Mouse (Mus musculus) forebrain, embryonic 13.5 days (tissue): ENCODE measurements at regions not wholly inside any gene's neighbourhood (a gene's known extent, or its start where the extent isn't known, plus 50 kb on each side); places are given as distances from the start of the nearest gene placed in this dataset.

ENCODE experiments used
- ATAC-seq: fragments of 200-750 bp; cut with Nextera tagmentation; 2 replicates; pipeline ENCODE4 v1.8.0; 2017
- H3K27ac ChIP-seq: fragments of 300-500 bp; sonication (generic); 2 replicates; pipeline ENCODE4 v1.5.1; 2015; ENCODE audit warnings: inconsistent platforms, mild to moderate bottlenecking, moderate library complexity
- H3K27me3 ChIP-seq: fragments of 300-500 bp; sonication (generic); 2 replicates; pipeline ENCODE4 v1.6.1; 2015; ENCODE audit warnings: mild to moderate bottlenecking, inconsistent platforms
- H3K36me3 ChIP-seq: fragments of 300-500 bp; sonication (generic); 2 replicates; pipeline ENCODE4 v1.6.1; 2015; ENCODE audit warnings: mild to moderate bottlenecking, inconsistent platforms; ENCODE audit not compliant: poor library complexity, severe bottlenecking
- H3K4me1 ChIP-seq: fragments of 300-500 bp; sonication (generic); 2 replicates; pipeline ENCODE4 v1.6.1; 2015; ENCODE audit warnings: inconsistent platforms
- H3K4me2 ChIP-seq: fragments of 300-500 bp; sonication (generic); 2 replicates; pipeline ENCODE4 v1.6.1; 2015; ENCODE audit warnings: inconsistent platforms, mild to moderate bottlenecking, moderate library complexity
- H3K4me3 ChIP-seq: fragments of 300-500 bp; sonication (generic); 2 replicates; pipeline ENCODE4 v1.5.1; 2015; ENCODE audit warnings: mild to moderate bottlenecking, inconsistent platforms
- H3K9ac ChIP-seq: fragments of 300-500 bp; sonication (generic); 2 replicates; pipeline ENCODE4 v1.6.1; 2015; ENCODE audit warnings: mild to moderate bottlenecking, inconsistent platforms
- H3K9me3 ChIP-seq: fragments of 300-500 bp; sonication (generic); replicated peaks from 2 replicates; pipeline ENCODE4 v1.6.1; 2016; ENCODE audit warnings: inconsistent platforms
- WGBS: fragments of 180-500 bp; shearing (Covaris S2); methylation state at CpG from one replicate; pipeline ENCODE4 v1.1.7; 2015; 5-methylcytosine and 5-hydroxymethylcytosine counted together

DNA sequence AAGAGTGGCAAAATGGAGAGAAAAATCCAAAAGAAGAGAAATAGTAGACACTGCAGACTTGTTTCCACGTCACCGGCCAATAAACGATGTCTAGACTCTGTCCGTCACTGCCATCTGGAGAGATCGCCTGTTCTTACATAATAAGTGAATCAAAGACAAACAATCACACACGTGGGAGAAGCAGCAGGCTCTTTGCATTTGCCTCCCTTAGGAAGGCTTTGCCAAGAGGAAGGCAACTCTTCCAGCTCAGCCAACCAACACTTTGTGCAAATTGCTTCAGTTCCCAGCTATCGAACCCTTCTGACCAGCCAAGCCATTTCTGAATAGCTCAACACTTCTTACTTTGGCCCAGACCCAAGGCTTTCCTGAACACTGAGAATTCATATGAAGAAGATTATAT lies 432.8 kb downstream of the 1700129C05Rik start:
- H3K4me1 ChIP-seq, result no peaks in the 10 kb centered on the region
- peak; percentile 36; the same call in 1 of the 2 replicates for ATAC-seq
- no peaks in the 10 kb centered on the region for H3K27me3 ChIP-seq
- WGBS, result 72% methylated on average over 7 of the region's 7 CpGs
- H3K36me3 ChIP-seq, result no peaks in the 10 kb centered on the region
- H3K9ac ChIP-seq, result no peak overlapping the region
- H3K4me3 ChIP-seq, result no peak overlapping the region
- no peak overlapping the region for H3K27ac ChIP-seq
- H3K4me2 ChIP-seq, result no peak overlapping the region
- H3K9me3 ChIP-seq, result no peaks in the 10 kb centered on the region

DNA sequence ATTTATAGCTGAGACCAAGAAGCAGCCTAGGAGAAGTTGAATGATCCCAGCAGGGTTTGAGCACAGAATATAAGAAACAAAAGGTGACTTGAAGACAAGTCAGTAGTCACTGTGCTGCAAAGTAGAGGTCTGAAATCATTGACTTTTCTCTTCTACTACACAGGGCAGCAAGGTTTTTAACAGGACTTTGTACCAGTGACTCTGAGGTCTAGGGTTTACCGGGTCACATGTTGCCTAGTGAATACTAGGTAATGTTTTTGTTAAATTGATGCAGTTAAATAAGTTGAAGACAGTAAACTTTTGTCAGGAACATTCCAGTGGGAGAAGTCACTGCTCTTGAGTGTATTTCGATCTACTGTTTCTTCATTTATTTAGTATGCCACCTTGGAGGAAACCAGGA lies 433.4 kb downstream of the 1700129C05Rik start:
- Histone ChIP-seq H3K9ac (no peak overlapping the region), H3K36me3 (no peaks in the 10 kb centered on the region), H3K27me3 (no peaks in the 10 kb centered on the region), H3K27ac (no peak overlapping the region), H3K9me3 (no peaks in the 10 kb centered on the region), H3K4me3 (no peak overlapping the region), H3K4me2 (no peak overlapping the region), H3K4me1 (no peaks in the 10 kb centered on the region)
- ATAC-seq, result no peak
- 96% methylated on average over 2 of the region's 2 CpGs for WGBS

DNA sequence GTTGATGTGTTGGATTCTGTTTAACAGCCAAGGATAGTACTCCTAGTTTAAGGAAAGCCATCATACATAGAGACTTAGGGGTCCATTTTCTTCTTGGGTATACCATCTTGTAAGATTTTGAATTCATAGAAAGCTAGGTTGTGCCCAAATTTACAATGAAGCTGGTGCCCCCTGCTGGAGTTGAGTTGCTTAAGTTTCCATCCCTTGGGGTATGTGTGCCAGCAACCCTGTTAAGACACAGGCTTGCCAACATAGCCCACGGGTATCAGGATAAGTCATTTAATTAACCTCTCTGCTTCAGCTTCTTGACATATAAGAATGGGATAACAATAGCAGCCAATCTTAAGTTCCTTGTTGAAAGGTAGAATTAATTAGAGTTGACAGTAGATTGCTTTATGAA lies 440.9 kb downstream of the 1700129C05Rik start:
- no peak for ATAC-seq
- 19% methylated on average over 1 of the region's 1 CpGs for WGBS

DNA sequence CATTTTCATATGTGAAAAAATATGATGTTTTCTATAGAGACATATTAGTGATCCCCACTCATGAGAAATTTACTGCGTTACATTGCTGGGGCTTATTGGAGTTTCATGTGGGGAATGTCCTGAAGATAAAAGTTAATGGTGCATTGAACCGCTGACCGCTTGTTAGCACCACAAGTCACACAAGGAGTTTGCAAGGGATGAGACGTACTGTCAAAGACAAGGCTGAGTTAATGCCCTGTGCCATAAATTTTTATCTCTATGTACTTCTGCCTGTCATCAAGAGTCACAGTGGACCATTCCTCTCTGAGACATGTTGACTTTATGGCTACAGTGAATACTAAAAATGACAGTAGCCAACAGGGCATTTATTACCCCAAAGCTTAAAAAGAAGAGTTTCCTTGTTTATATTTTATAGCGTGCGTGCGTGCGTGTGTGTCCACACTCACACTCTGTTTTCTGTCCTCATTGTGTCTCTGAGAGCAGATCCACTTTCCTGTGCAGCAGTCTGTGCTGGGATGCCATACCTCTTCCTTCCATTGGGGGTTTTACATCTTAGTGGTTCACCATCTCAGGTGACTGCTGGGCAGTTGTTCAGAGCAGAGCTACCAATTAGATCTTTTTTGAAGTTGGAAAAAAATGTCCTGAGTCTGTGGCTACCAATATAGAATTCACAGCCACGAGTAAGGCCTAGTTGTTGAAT lies 451.4 kb downstream of the 1700129C05Rik start:
- H3K9me3 ChIP-seq, result no peaks in the 10 kb centered on the region
- H3K4me2 ChIP-seq, result no peak overlapping the region
- H3K4me3 ChIP-seq, result no peak overlapping the region
- H3K9ac ChIP-seq, result no peak overlapping the region
- H3K27ac ChIP-seq, result no peak overlapping the region
- no peaks in the 10 kb centered on the region for H3K27me3 ChIP-seq
- WGBS, result 94% methylated on average over 9 of the region's 9 CpGs
- no peaks in the 10 kb centered on the region for H3K36me3 ChIP-seq
- ATAC-seq, result no peak
- H3K4me1 ChIP-seq, result no peaks in the 10 kb centered on the region

More for the DNA sequence above, 440.9 kb downstream of the 1700129C05Rik start:
- H3K9me3 ChIP-seq, result no peaks in the 10 kb centered on the region
- H3K27me3 ChIP-seq, result no peaks in the 10 kb centered on the region
- H3K9ac ChIP-seq, result no peak overlapping the region
- H3K4me2 ChIP-seq, result no peak overlapping the region
- H3K27ac ChIP-seq, result no peak overlapping the region
- H3K4me3 ChIP-seq, result no peak overlapping the region
- no peaks in the 10 kb centered on the region for H3K4me1 ChIP-seq
- H3K36me3 ChIP-seq, result no peaks in the 10 kb centered on the region

DNA sequence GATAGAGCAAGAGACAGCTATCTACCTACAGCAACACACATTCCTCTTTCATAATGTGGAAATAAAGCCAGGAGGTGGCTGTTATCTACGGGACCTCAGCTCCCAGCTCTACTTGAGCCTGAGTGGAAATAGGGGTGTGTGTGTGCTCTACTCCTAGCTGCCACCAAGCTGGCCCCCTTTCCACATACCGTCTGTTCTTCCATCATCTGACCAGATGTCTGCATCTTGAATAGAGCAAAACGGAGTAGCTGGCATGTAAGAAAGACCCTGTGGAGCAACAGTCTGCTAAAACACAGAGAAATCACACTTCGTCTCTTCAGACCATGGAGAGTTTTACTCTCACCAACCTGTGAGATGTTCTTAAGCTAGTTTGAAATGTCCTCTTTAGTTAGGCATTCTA lies 454.9 kb downstream of the 1700129C05Rik start:
- Histone ChIP-seq H3K9ac (no peak overlapping the region), H3K27me3 (no peaks in the 10 kb centered on the region), H3K27ac (no peak overlapping the region), H3K4me1 (no peaks in the 10 kb centered on the region), H3K4me2 (no peak overlapping the region), H3K9me3 (no peaks in the 10 kb centered on the region), H3K4me3 (no peak overlapping the region), H3K36me3 (no peaks in the 10 kb centered on the region)
- 82% methylated on average over 4 of the region's 4 CpGs for WGBS
- no peak for ATAC-seq

DNA sequence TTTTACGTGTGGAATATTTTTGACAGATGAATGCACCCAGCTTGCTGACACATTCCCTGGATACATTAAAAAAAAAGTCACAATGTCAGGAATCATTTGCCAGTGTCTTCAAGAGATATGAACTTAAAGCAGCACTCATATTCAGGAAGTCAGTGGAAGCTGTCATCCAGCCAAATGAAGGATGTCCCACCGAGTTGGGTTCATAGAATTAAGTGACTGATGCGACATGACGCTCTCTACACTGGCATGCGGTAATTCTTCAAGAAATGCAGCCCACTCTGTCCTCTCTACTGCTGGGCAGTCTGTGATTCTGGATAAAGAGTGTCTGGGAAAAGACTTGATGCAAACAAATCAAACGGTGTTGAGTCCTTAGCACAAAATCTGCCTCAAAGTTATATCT lies 463.9 kb downstream of the 1700129C05Rik start:
- Histone ChIP-seq H3K4me2 (no peak overlapping the region), H3K36me3 (no peaks in the 10 kb centered on the region), H3K27ac (no peak overlapping the region), H3K4me3 (no peak overlapping the region), H3K9me3 (no peaks in the 10 kb centered on the region), H3K9ac (no peak overlapping the region), H3K4me1 (no peaks in the 10 kb centered on the region), H3K27me3 (no peaks in the 10 kb centered on the region)
- no peak for ATAC-seq
- whole genome bisulfite sequencing, result 88% methylated on average over 6 of the region's 6 CpGs

DNA sequence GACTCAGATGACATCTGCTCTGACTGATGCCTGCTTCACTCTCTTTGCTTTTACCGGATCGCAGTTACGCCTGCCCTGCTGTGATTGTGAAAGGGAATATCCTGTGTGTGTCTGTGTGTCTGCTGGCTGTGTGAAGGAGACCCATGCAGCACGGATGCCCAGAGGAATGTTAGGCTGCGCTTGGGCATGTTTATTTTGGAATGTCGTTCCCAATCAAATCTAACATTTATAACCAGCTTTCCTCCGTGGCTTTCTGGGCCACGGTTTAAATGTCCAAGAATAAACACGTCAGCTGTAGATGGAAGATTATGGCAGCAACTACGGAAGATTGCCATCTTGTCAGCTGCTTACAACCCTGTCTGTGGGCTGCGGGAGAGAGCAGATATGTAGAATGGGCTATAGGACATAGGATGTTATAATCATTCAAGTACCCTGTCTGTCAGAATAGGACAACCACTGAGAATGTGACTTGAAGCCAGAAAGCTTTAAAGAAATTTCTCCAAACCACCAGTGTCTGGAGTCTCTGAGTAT lies 464.5 kb downstream of the 1700129C05Rik start:
- no peak overlapping the region for H3K4me3 ChIP-seq
- 84% methylated on average over 11 of the region's 11 CpGs for WGBS
- no peaks in the 10 kb centered on the region for H3K36me3 ChIP-seq
- H3K27me3 ChIP-seq, result no peaks in the 10 kb centered on the region
- H3K4me1 ChIP-seq, result no peaks in the 10 kb centered on the region
- H3K9me3 ChIP-seq, result no peaks in the 10 kb centered on the region
- no peak overlapping the region for H3K4me2 ChIP-seq
- ATAC-seq, result no peak
- no peak overlapping the region for H3K27ac ChIP-seq
- H3K9ac ChIP-seq, result no peak overlapping the region

DNA sequence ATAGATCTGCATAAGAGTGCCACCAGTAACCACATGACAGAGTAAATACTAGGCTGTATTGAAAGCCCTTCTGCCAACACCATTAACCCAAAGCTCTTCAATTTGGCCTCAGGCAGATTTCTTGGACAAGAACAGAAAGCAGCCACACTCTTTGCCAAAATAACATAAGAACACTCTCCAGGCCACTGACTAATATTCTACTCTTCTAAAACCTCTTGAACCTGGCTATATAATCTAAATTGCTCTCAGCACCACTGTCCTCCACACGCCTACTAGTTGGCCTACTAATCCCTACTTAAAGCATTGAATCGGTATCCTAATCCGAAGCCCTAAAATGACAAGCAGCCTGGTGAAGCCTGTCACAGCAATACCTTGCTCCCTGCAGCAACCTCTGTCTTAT lies 467.5 kb downstream of the 1700129C05Rik start:
- Histone ChIP-seq H3K36me3 (no peaks in the 10 kb centered on the region), H3K4me3 (no peak overlapping the region), H3K4me1 (no peaks in the 10 kb centered on the region), H3K9me3 (no peaks in the 10 kb centered on the region), H3K27ac (no peak overlapping the region), H3K4me2 (no peak overlapping the region), H3K27me3 (no peaks in the 10 kb centered on the region), H3K9ac (no peak overlapping the region)
- 60% methylated on average over 3 of the region's 3 CpGs for WGBS
- no peak for ATAC-seq

DNA sequence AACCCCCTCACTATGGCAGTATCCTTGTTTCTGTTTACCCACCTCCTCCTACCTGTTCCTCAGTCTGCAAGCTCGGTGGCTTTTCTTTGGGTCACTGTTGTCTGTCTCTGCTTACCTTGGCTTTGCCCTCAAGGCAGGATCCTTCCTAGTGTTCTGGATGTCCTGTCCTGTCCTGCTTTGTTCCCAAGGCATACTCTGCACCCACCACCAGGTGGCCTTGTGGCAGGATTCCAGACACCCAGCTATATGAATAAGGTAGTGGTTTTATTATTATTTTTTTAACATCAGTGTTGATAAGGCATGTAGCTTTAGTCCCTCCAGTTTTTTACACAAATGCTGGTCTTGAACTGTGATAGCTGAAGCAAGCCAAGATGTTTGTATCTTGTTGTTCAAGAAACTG lies 478.7 kb downstream of the 1700129C05Rik start:
- Histone ChIP-seq H3K4me3 (no peak overlapping the region), H3K9ac (no peak overlapping the region), H3K27me3 (no peaks in the 10 kb centered on the region), H3K36me3 (no peaks in the 10 kb centered on the region), H3K4me2 (no peak overlapping the region), H3K27ac (no peak overlapping the region), H3K4me1 (peaks cover 9% of the 10 kb centered on the region; the same call in 1 of the 2 replicates), H3K9me3 (no peaks in the 10 kb centered on the region)
- ATAC-seq, result no peak
- 52% methylated on average over 1 of the region's 1 CpGs for WGBS

DNA sequence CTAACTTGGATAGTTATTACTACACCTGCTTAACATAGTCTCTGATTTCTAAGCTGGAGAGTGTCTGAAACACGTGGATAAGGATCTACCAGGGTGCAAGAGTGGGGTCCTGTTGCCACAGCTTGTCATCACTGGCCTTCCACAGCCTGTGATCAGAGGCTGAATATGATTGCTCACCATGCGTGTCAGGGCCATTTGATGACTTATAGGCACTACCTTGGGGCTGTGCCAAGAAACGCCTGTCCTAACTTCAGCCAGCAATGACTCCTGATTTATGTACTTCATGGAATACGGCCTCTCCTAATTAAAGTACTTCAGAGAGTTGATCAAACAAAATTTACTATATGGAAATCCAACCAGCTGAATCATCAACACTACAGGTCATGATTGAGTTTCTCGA lies 480.1 kb downstream of the 1700129C05Rik start:
- WGBS, result 88% methylated on average over 5 of the region's 5 CpGs
- no peak overlapping the region for H3K4me2 ChIP-seq
- no peak for ATAC-seq
- H3K27me3 ChIP-seq, result no peaks in the 10 kb centered on the region
- no peak overlapping the region for H3K27ac ChIP-seq
- H3K4me1 ChIP-seq, result peaks cover 9% of the 10 kb centered on the region; the same call in 1 of the 2 replicates
- no peaks in the 10 kb centered on the region for H3K9me3 ChIP-seq
- H3K4me3 ChIP-seq, result no peak overlapping the region
- no peak overlapping the region for H3K9ac ChIP-seq
- H3K36me3 ChIP-seq, result no peaks in the 10 kb centered on the region

DNA sequence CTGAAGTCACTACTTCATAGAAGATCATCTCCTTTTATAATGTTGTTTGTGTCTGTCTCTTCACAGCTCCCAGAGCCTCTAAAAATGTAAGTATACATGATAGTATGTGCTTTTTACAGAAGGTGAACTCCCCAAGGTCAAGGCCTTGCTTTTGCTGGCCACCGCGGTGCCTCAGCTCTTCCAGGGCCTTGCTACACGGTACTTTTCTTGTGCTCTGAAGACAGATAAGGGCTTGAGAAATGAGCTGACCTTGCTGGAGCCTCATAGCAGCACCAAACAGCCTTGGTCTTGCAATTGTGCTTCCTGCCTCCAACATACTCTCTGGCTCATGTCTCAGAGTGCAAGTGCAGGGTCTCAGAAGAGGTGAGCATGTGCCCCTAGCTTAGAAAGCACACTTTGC lies 481.3 kb downstream of the 1700129C05Rik start:
- no peaks in the 10 kb centered on the region for H3K9me3 ChIP-seq
- H3K4me3 ChIP-seq, result no peak overlapping the region
- H3K36me3 ChIP-seq, result no peaks in the 10 kb centered on the region
- no peak for ATAC-seq
- H3K4me2 ChIP-seq, result no peak overlapping the region
- H3K27me3 ChIP-seq, result no peaks in the 10 kb centered on the region
- WGBS, result 85% methylated on average over 3 of the region's 3 CpGs
- H3K4me1 ChIP-seq, result peaks cover 17% of the 10 kb centered on the region
- no peak overlapping the region for H3K9ac ChIP-seq
- no peak overlapping the region for H3K27ac ChIP-seq

DNA sequence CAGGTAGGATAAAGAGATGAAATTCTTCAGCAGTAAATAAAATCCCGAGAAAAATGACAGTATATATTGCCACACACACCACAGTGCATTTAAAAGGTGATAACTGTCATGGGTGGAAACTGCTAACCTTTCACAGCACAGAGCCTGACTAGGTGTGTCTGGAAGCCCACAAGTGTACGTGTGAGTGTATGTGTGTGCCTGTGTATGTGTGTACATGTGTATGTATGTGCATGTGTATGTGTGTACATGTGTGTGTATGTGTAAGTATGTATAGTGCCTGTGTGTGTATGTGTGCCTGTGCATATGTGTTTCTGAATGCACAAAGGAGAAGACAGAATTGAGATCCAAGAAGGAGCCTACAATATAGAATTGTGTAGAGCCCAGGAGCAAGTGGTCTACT lies 485.4 kb downstream of the 1700129C05Rik start:
- WGBS, result 48% methylated on average over 2 of the region's 2 CpGs
- Histone ChIP-seq H3K36me3 (no peaks in the 10 kb centered on the region), H3K9ac (no peak overlapping the region), H3K4me2 (no peak overlapping the region), H3K9me3 (no peaks in the 10 kb centered on the region), H3K27me3 (no peaks in the 10 kb centered on the region), H3K27ac (no peak overlapping the region), H3K4me3 (no peak overlapping the region), H3K4me1 (peaks cover 12% of the 10 kb centered on the region)
- no peak for ATAC-seq

DNA sequence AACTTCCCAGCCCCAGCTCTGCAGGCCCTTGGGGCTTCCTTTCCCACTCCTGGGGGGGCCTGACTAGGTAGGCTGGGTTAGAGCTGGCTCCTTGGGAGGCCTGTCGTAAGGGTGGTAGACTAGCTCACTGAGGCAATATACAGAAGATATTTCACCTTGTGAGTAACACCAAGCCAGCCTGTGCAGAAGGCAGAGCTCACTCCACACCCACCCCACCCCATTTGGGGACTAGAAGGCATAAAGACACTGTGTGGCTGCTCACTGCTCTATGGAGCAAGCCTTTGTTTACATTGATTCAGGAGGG lies 485.8 kb downstream of the 1700129C05Rik start:
- Histone ChIP-seq H3K4me3 (no peak overlapping the region), H3K27me3 (no peaks in the 10 kb centered on the region), H3K4me1 (peaks cover 12% of the 10 kb centered on the region), H3K9ac (no peak overlapping the region), H3K4me2 (no peak overlapping the region), H3K9me3 (no peaks in the 10 kb centered on the region), H3K27ac (no peak overlapping the region), H3K36me3 (no peaks in the 10 kb centered on the region)
- WGBS, result 4% methylated on average over 1 of the region's 1 CpGs
- no peak for ATAC-seq
